Mouse (Mus musculus) stomach, postnatal 0 days (tissue): ENCODE data around the gene H2-DMa.

Experiments
- CTCF ChIP-seq: IDR thresholded peaks from 2 replicates; pipeline ENCODE4 v1.5.1; 2016; ENCODE audit warnings: antibody characterized with exemption, low read depth, mild to moderate bottlenecking, moderate library complexity
- EP300 ChIP-seq: optimal IDR thresholded peaks from 2 replicates; pipeline ENCODE3; 2016; ENCODE audit warnings: antibody characterized with exemption

- TF ChIP-seq CTCF (no peak), EP300 (no peak)
Observed at GRCm38 (mm10) chr17:34179913-34180859, 60.8 kb downstream of the H2-DMa start.
